Mouse (Mus musculus): Measurements from ENCODE around the gene Nrcam. TPM values are rescaled to one million over a fixed set of nuclear protein-coding genes. Genes with fewer than 3 reads are reported as not detected.

Gene Nrcam
- polyA plus RNA-seq, 1 experiment from 2014 or later: 5.1 TPM

DNA sequence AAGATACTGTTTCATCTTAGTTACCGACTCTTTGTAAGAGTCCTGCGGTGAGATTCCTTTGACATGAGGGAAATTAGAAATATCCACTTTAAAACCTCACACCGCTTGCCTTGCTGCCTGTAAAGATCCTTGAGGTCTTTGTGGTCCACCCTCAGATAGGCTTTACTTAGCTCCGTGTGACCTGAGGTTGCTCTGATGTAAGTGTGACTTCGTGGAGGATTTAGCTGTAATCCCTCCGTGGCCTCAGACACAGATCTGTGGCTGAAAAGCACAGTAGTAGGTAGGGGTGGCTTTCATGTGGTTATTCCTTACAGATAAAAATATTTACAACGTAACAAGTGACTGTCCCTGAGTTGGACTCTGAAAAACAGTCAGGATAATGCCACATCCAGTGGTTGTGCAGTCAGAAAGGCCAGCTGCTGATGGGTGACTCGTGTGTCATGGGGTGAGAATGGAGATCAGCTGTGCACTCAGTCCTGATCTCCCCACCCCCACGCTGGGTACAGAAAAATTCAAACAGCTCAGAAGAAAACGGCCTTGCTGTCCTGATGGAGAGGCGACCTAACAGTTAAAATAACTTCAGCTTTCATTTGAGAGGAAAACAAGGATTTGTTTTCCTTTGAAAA lies 199.8 kb downstream of the Nrcam start:
- no peak overlapping the region for H3K4me3 ChIP-seq (replicated peaks; ENCODE audit: low read depth, low read length)
- TF ChIP-seq CTCF (IDR thresholded peaks at IDR 0.05; ENCODE audit: low read depth): no peak
- no peaks in the 10 kb centered on the region for H3K4me1 ChIP-seq (replicated peaks; ENCODE audit: insufficient read depth, low read length)
- no peak overlapping the region for H3K9ac ChIP-seq (ENCODE audit: low read depth, low read length)
- H3K27me3 ChIP-seq (ENCODE audit: insufficient read depth, low read length): no peaks in the 10 kb centered on the region
- H3K9me3 ChIP-seq (replicated peaks; ENCODE audit: low read length): no peaks in the 10 kb centered on the region
- WGBS: 42% methylated on average over 11 of the region's 11 CpGs
- H3K4me2 ChIP-seq (ENCODE audit: low read length): no peak overlapping the region
- DNase-seq (ENCODE audit: low spot score) (no peak), ATAC-seq (replicated peaks; ENCODE audit: low FRiP score, low read depth) (no peak; the same call in 1 of the 2 replicates)
- H3K27ac ChIP-seq: no peak overlapping the region
- no peaks in the 10 kb centered on the region for H3K36me3 ChIP-seq (ENCODE audit: insufficient read depth, low read length)

DNA sequence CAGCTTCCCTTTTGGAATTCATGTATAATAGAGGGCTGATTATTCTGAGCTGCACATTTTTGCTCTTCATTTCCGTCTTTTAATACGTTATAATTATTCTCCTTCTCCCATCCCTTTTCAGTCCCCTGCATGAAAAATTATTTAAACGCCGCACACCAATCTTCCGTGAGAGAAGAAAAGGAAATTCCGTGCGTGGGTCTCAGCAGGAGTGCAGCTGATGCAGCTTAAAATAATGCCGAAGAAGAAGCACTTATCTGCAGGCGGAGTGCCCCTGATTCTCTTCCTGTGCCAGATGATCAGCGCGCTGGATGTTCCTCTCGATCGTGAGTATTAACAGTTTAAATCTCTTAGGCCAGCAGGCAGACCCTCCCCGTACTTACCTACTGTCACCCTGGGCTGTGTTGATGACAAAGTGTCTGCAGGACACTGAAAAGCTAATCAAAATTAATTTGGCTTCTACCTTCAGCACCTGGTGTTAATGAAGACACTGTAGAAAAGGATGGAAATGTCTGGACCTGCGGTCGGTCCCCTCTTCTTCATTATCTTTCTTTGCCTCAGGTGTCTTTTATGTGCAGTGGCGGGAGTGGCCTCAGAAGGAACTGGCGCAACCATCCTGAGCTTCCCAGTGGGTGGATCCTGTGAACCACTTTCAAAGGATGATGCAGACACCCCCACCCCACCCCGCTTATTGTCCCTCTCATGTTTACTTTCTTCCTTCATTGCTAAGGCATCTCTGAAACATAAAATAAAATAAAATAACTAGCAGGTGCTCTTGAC lies 203.8 kb downstream of the Nrcam start:
- no peak for TF ChIP-seq CTCF (IDR thresholded peaks at IDR 0.05; ENCODE audit: low read depth)
- Histone ChIP-seq H3K4me3 (replicated peaks; ENCODE audit: low read depth, low read length) (no peak overlapping the region), H3K9ac (ENCODE audit: low read depth, low read length) (no peak overlapping the region), H3K9me3 (replicated peaks; ENCODE audit: low read length) (no peaks in the 10 kb centered on the region), H3K4me2 (ENCODE audit: low read length) (no peak overlapping the region), H3K36me3 (ENCODE audit: insufficient read depth, low read length) (no peaks in the 10 kb centered on the region), H3K4me1 (replicated peaks; ENCODE audit: insufficient read depth, low read length) (no peaks in the 10 kb centered on the region), H3K27ac (no peak overlapping the region), H3K27me3 (ENCODE audit: insufficient read depth, low read length) (no peaks in the 10 kb centered on the region)
- ATAC-seq (replicated peaks; ENCODE audit: low FRiP score, low read depth) (no peak), DNase-seq (ENCODE audit: low spot score) (no peak)
- WGBS: 88% methylated on average over 19 of the region's 19 CpGs

DNA sequence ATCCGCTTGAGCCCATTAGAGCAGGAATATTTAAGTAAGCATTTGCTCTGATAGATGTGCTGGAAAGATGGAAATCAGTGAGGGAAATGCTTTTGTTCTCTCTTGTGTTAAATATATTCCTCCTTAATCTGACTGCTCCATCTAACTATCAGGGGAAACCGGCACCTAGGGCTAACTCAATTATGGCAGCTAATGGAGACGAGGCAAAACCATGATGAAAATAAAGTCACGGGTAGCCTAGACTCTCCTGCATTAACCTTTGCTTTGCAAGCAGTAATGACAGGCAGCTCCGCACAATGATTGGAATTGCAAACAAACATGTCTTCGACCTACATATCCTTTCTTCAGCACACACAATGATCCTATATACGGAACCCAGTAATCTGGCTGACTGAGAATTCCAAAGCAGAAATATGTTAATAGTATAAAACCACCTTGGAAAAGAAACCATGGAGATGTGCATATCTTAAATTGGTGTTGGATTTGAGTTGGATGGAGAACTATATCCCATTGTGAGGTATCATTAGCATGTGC lies 205.5 kb downstream of the Nrcam start:
- Histone ChIP-seq H3K27ac (no peak overlapping the region), H3K4me2 (ENCODE audit: low read length) (no peak overlapping the region), H3K4me1 (replicated peaks; ENCODE audit: insufficient read depth, low read length) (no peaks in the 10 kb centered on the region), H3K36me3 (ENCODE audit: insufficient read depth, low read length) (no peaks in the 10 kb centered on the region), H3K27me3 (ENCODE audit: insufficient read depth, low read length) (no peaks in the 10 kb centered on the region), H3K9ac (ENCODE audit: low read depth, low read length) (no peak overlapping the region), H3K9me3 (replicated peaks; ENCODE audit: low read length) (no peaks in the 10 kb centered on the region), H3K4me3 (replicated peaks; ENCODE audit: low read depth, low read length) (no peak overlapping the region)
- no peak for DNase-seq (ENCODE audit: low spot score)
- TF ChIP-seq CTCF (IDR thresholded peaks at IDR 0.05; ENCODE audit: low read depth): no peak
- ATAC-seq (replicated peaks; ENCODE audit: low FRiP score, low read depth): no peak
- WGBS: 80% methylated on average over 7 of the region's 7 CpGs

DNA sequence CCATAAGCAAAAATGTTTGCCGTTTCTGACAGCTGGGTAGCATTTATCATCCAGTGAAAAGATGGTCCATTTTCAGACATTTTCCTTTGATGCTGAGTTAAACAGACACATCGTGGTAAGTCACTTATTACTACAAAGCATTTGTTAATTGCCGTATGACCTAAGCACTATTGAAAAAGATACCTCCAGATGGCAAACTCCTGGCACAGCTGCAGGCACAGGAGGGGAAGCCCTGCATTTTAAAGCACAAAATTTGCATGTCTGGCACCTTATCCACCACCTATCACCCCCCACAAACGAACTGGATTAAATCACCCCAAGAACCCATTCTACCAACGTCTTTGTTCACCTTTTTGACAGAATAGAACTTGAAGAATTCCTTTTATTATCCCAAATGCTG lies 206.9 kb downstream of the Nrcam start:
- no peaks in the 10 kb centered on the region for H3K27me3 ChIP-seq (ENCODE audit: insufficient read depth, low read length)
- no peak for TF ChIP-seq CTCF (IDR thresholded peaks at IDR 0.05; ENCODE audit: low read depth)
- H3K36me3 ChIP-seq (ENCODE audit: insufficient read depth, low read length): no peaks in the 10 kb centered on the region
- no peak for DNase-seq (ENCODE audit: low spot score)
- no peak overlapping the region for H3K4me2 ChIP-seq (ENCODE audit: low read length)
- no peak overlapping the region for H3K4me3 ChIP-seq (replicated peaks; ENCODE audit: low read depth, low read length)
- no peak overlapping the region for H3K9ac ChIP-seq (ENCODE audit: low read depth, low read length)
- H3K9me3 ChIP-seq (replicated peaks; ENCODE audit: low read length): no peaks in the 10 kb centered on the region
- 33% methylated on average over 5 of the region's 5 CpGs for WGBS
- H3K27ac ChIP-seq: no peak overlapping the region
- H3K4me1 ChIP-seq (replicated peaks; ENCODE audit: insufficient read depth, low read length): no peaks in the 10 kb centered on the region
- no peak for ATAC-seq (replicated peaks; ENCODE audit: low FRiP score, low read depth)

- no peak overlapping the region for H3K4me2 ChIP-seq (ENCODE audit: low read length)
These were observed 219.2 kb downstream of the Nrcam start for GRCm38 (mm10) chr12:44547721-44548369.

GRCm38 (mm10) chr12:44548465-44548864 lies 219.8 kb downstream of the Nrcam start:
- 59% methylated on average over 9 of the region's 9 CpGs for WGBS

More at GRCm38 (mm10) chr12:44547721-44548369, 219.2 kb downstream of the Nrcam start:
- H3K9me3 ChIP-seq (replicated peaks; ENCODE audit: low read length): no peaks in the 10 kb centered on the region
- peak; percentile 87 for TF ChIP-seq CTCF (IDR thresholded peaks at IDR 0.05; ENCODE audit: low read depth)
- H3K9ac ChIP-seq (ENCODE audit: low read depth, low read length): no peak overlapping the region
- ATAC-seq (replicated peaks; ENCODE audit: low FRiP score, low read depth): peak; percentile 52; the same call in 1 of the 2 replicates
- no peak overlapping the region for H3K27ac ChIP-seq
- 51% methylated on average over 8 of the region's 8 CpGs for WGBS
- DNase-seq (ENCODE audit: low spot score): peak; percentile 87
- no peaks in the 10 kb centered on the region for H3K4me1 ChIP-seq (replicated peaks; ENCODE audit: insufficient read depth, low read length)
- no peaks in the 10 kb centered on the region for H3K36me3 ChIP-seq (ENCODE audit: insufficient read depth, low read length)
- H3K4me3 ChIP-seq (replicated peaks; ENCODE audit: low read depth, low read length): no peak overlapping the region
- no peaks in the 10 kb centered on the region for H3K27me3 ChIP-seq (ENCODE audit: insufficient read depth, low read length)

More at GRCm38 (mm10) chr12:44548465-44548864, 219.8 kb downstream of the Nrcam start:
- Histone ChIP-seq H3K27me3 (ENCODE audit: insufficient read depth, low read length) (no peaks in the 10 kb centered on the region), H3K4me2 (ENCODE audit: low read length) (no peak overlapping the region), H3K27ac (no peak overlapping the region), H3K4me3 (replicated peaks; ENCODE audit: low read depth, low read length) (no peak overlapping the region), H3K9ac (ENCODE audit: low read depth, low read length) (no peak overlapping the region), H3K4me1 (replicated peaks; ENCODE audit: insufficient read depth, low read length) (no peaks in the 10 kb centered on the region), H3K9me3 (replicated peaks; ENCODE audit: low read length) (no peaks in the 10 kb centered on the region), H3K36me3 (ENCODE audit: insufficient read depth, low read length) (no peaks in the 10 kb centered on the region)
- no peak for TF ChIP-seq CTCF (IDR thresholded peaks at IDR 0.05; ENCODE audit: low read depth)
- DNase-seq (ENCODE audit: low spot score) (no peak), ATAC-seq (replicated peaks; ENCODE audit: low FRiP score, low read depth) (no peak)
